Mouse (Mus musculus) T-helper 2 cell (primary cell): ENCODE measurements around the gene Tmprss11g.

Experiments used
- in situ Hi-C: fragments of 300-600 bp; cut with MboI, MseI; formaldehyde crosslinking; loops from one replicate; pipeline ENCODE4 v1.15.1; 2025; ENCODE audit warnings: high pct_unique_total_duplicates

Tmprss11g gene

GRCm38 (mm10) chr5:86518500-86518899 is at the start of gene Tmprss11g:
TSS of gene Tmprss11g (minus strand) at chr5:86518600.
- in situ Hi-C loops, result no loop called here

- in situ Hi-C loops, result no loop called here
These were observed 28.3 kb upstream of the Tmprss11g start for GRCm38 (mm10) chr5:86546693-86547092.

GRCm38 (mm10) chr5:86540601-86541000 is 22.2 kb upstream of the Tmprss11g start:
- in situ Hi-C loops, result no loop called here

GRCm38 (mm10) chr5:86528725-86529124 is 10.3 kb upstream of the Tmprss11g start:
- in situ Hi-C loops, result no loop called here

GRCm38 (mm10) chr5:86511538-86511937 is 6.9 kb downstream of the Tmprss11g start:
- in situ Hi-C loops, result no loop called here

GRCm38 (mm10) chr5:86493453-86493852 is 24.9 kb downstream of the Tmprss11g start:
- in situ Hi-C loops, result no loop called here

- in situ Hi-C loops, result no loop called here
These were observed 35.8 kb downstream of the Tmprss11g start for GRCm38 (mm10) chr5:86482562-86482961.

GRCm38 (mm10) chr5:86482031-86482430 is 36.4 kb downstream of the Tmprss11g start:
- in situ Hi-C loops, result no loop called here

- in situ Hi-C loops, result no loop called here
These were observed 44.5 kb downstream of the Tmprss11g start for GRCm38 (mm10) chr5:86473859-86474258.

- in situ Hi-C loops, result no loop called here
These were observed 49.5 kb downstream of the Tmprss11g start, which contains the start of gene Tmprss11a for GRCm38 (mm10) chr5:86468890-86469289. TSS of gene Tmprss11a (minus strand) at chr5:86468990.

- in situ Hi-C loops, result no loop called here
These were observed 79.1 kb downstream of the Tmprss11g start for GRCm38 (mm10) chr5:86439306-86439705.

- in situ Hi-C loops, result no loop called here
These were observed 79.9 kb downstream of the Tmprss11g start for GRCm38 (mm10) chr5:86438548-86438947.
